Mouse (Mus musculus) cerebellum, postnatal 25 days (tissue): Measurements from ENCODE around the gene Fgf10.
A peak's percentile ranks its signal among the peaks of the same experiment; 100 is the strongest.

Source experiments
- DNase-seq, 2 experiments: peaks; one replicate each; pipeline ENCODE4 v3.0.0; 2021; ENCODE audit warnings: mixed read lengths in 2 of 2

Gene Fgf10

GRCm38 (mm10) chr13:118669491-118669890 lies at the start of gene Fgf10:
Gene Fgf10 (plus strand): TSS chr13:118669791.
- no peak for DNase-seq

- DNase-seq, result no peak
These were observed 39.7 kb upstream of the Fgf10 start for GRCm38 (mm10) chr13:118629661-118630428.

GRCm38 (mm10) chr13:118631500-118631899 lies 38.1 kb upstream of the Fgf10 start:
- DNase-seq, result no peak

GRCm38 (mm10) chr13:118636047-118636446 lies 33.5 kb upstream of the Fgf10 start:
- no peak for DNase-seq

- DNase-seq, result no peak
These were observed 27.0 kb upstream of the Fgf10 start for GRCm38 (mm10) chr13:118642585-118642984.

GRCm38 (mm10) chr13:118643138-118643537 lies 26.5 kb upstream of the Fgf10 start:
- no peak for DNase-seq

GRCm38 (mm10) chr13:118656991-118657390 lies 12.6 kb upstream of the Fgf10 start:
- no peak for DNase-seq

GRCm38 (mm10) chr13:118658031-118658430 lies 11.6 kb upstream of the Fgf10 start:
- no peak for DNase-seq

- DNase-seq, result no peak
These were observed 10.8 kb upstream of the Fgf10 start for GRCm38 (mm10) chr13:118658608-118659326.

GRCm38 (mm10) chr13:118661664-118662063 lies 7.9 kb upstream of the Fgf10 start:
- DNase-seq, result no peak

GRCm38 (mm10) chr13:118664901-118665300 lies 4.7 kb upstream of the Fgf10 start:
- DNase-seq, result no peak

- DNase-seq, result no peak
These were observed 9.6 kb downstream of the Fgf10 start for GRCm38 (mm10) chr13:118679228-118679627.

- no peak for DNase-seq
These were observed 23.5 kb downstream of the Fgf10 start for GRCm38 (mm10) chr13:118693049-118693448.

- DNase-seq, result peak; percentile 13 to 33
These were observed 25.5 kb downstream of the Fgf10 start for GRCm38 (mm10) chr13:118695103-118695502.

- no peak for DNase-seq
These were observed 34.1 kb downstream of the Fgf10 start for GRCm38 (mm10) chr13:118703727-118704126.

- DNase-seq, result no peak
These were observed 36.1 kb downstream of the Fgf10 start for GRCm38 (mm10) chr13:118705716-118706115.

- no peak for DNase-seq
These were observed 40.3 kb downstream of the Fgf10 start for GRCm38 (mm10) chr13:118709912-118710311.

- DNase-seq, result no peak
These were observed 44.1 kb downstream of the Fgf10 start for GRCm38 (mm10) chr13:118713626-118714150.

GRCm38 (mm10) chr13:118714284-118715065 lies 44.9 kb downstream of the Fgf10 start:
- DNase-seq, result peak; percentile 10 to 17

- DNase-seq, result peak; percentile 11 to 20
These were observed 45.8 kb downstream of the Fgf10 start for GRCm38 (mm10) chr13:118715066-118716018.

- no peak for DNase-seq
These were observed 46.7 kb downstream of the Fgf10 start for GRCm38 (mm10) chr13:118716265-118716664.

- no peak for DNase-seq
These were observed 47.1 kb downstream of the Fgf10 start for GRCm38 (mm10) chr13:118716726-118717125.
